Mouse (Mus musculus) C2C12 (cell line): Measurements from ENCODE around the gene Mertk. TPM values are rescaled to one million over a fixed set of nuclear protein-coding genes. Genes with fewer than 3 reads are reported as not detected.

Experiments
- H3K27me3 ChIP-seq: one replicate; pipeline ENCODE4 v1.6.1; 2011; ENCODE audit not compliant: control insufficient read depth, insufficient read depth, insufficient read length
- H3K36me3 ChIP-seq: one replicate; pipeline ENCODE4 v1.6.1; 2011; ENCODE audit not compliant: control insufficient read depth, insufficient read depth
- H3K4me3 ChIP-seq: one replicate; pipeline ENCODE4 v1.5.1; 2011; ENCODE audit warnings: mild to moderate bottlenecking, control low read depth; ENCODE audit not compliant: poor library complexity, insufficient read depth, severe bottlenecking
- H3K79me2 ChIP-seq: one replicate; pipeline ENCODE4 v1.6.1; 2011; ENCODE audit not compliant: control insufficient read depth, insufficient read depth
- H3K79me3 ChIP-seq: one replicate; pipeline ENCODE4 v1.6.1; 2011; ENCODE audit warnings: low read depth, control low read depth
- H3ac ChIP-seq: one replicate; pipeline ENCODE3; 2011; ENCODE audit warnings: low read depth; ENCODE audit not compliant: control insufficient read depth, insufficient read length
- CEBPB ChIP-seq: IDR thresholded peaks from one replicate; pipeline ENCODE4 v1.6.1; 2011; ENCODE audit warnings: low read depth, mild to moderate bottlenecking, control low read depth, moderate library complexity
- CTCF ChIP-seq: IDR thresholded peaks from one replicate; pipeline ENCODE4 v1.5.1; 2011; ENCODE audit not compliant: control insufficient read depth, insufficient read depth, insufficient read length
- FOSL1 ChIP-seq: IDR thresholded peaks from one replicate; pipeline ENCODE4 v1.8.0; 2011; ENCODE audit warnings: mild to moderate bottlenecking, low read length; ENCODE audit not compliant: poor library complexity, insufficient read depth, severe bottlenecking
- MAX ChIP-seq: IDR thresholded peaks from one replicate; pipeline ENCODE4 v1.6.1; 2011; ENCODE audit warnings: mild to moderate bottlenecking, control low read depth
- MYOD1 ChIP-seq: IDR thresholded peaks from one replicate; pipeline ENCODE4 v1.6.1; 2011; ENCODE audit warnings: low read depth; ENCODE audit not compliant: control insufficient read depth, insufficient read length
- MYOG ChIP-seq: IDR thresholded peaks from one replicate; pipeline ENCODE4 v1.6.1; 2011; ENCODE audit not compliant: control insufficient read depth, insufficient read length; ENCODE audit errors: extremely low read depth
- USF1 ChIP-seq: IDR thresholded peaks from one replicate; pipeline ENCODE4 v1.6.1; 2011; ENCODE audit warnings: low read depth, mild to moderate bottlenecking, control low read depth, moderate library complexity
- polyA plus RNA-seq: library from polyadenylated mRNA; unstranded; fragments of >200 nt; fragmentation: generic; extraction: Trizol; gene quantifications from one replicate; pipeline ENCODE4 v1.2.1, GENCODE M21; 2012; ENCODE audit warnings: missing spikeins

The Mertk gene
- polyA plus RNA-seq, 1 experiment: 4.0 TPM

GRCm38 (mm10) chr2:128726626-128727025 lies 27.9 kb downstream of the Mertk start:
- TF ChIP-seq MYOD1 (no peak), MYOG (no peak), MAX (no peak), CEBPB (no peak), FOSL1 (no peak), CTCF (no peak), USF1 (no peak)
- Histone ChIP-seq H3K79me2 (no peaks in the 10 kb centered on the region), H3K36me3 (no peaks in the 10 kb centered on the region), H3K4me3 (no peak overlapping the region), H3ac (no peak overlapping the region), H3K79me3 (no peaks in the 10 kb centered on the region), H3K27me3 (no peaks in the 10 kb centered on the region)

GRCm38 (mm10) chr2:128727552-128727951 lies 28.8 kb downstream of the Mertk start:
- TF ChIP-seq FOSL1 (no peak), MYOD1 (no peak), CEBPB (no peak), USF1 (no peak), MYOG (no peak), MAX (no peak), CTCF (no peak)
- Histone ChIP-seq H3K36me3 (no peaks in the 10 kb centered on the region), H3K79me2 (no peaks in the 10 kb centered on the region)

GRCm38 (mm10) chr2:128728066-128728465 lies 29.3 kb downstream of the Mertk start:
- TF ChIP-seq MAX: no peak
- no peak for TF ChIP-seq MYOD1
- TF ChIP-seq FOSL1: no peak
- no peak for TF ChIP-seq CEBPB
- no peak for TF ChIP-seq CTCF
- no peak for TF ChIP-seq MYOG
- no peaks in the 10 kb centered on the region for H3K27me3 ChIP-seq
- H3K79me2 ChIP-seq: no peaks in the 10 kb centered on the region
- H3ac ChIP-seq: no peak overlapping the region
- no peaks in the 10 kb centered on the region for H3K79me3 ChIP-seq
- no peaks in the 10 kb centered on the region for H3K36me3 ChIP-seq
- H3K4me3 ChIP-seq: no peak overlapping the region

More at GRCm38 (mm10) chr2:128727552-128727951, 28.8 kb downstream of the Mertk start:
- Histone ChIP-seq H3K27me3 (no peaks in the 10 kb centered on the region), H3K4me3 (no peak overlapping the region), H3ac (no peak overlapping the region), H3K79me3 (no peaks in the 10 kb centered on the region)

- H3K79me3 ChIP-seq: no peaks in the 10 kb centered on the region
- H3K36me3 ChIP-seq: peaks cover 3% of the 10 kb centered on the region
- no peaks in the 10 kb centered on the region for H3K27me3 ChIP-seq
- TF ChIP-seq MYOD1 (no peak), FOSL1 (no peak), CEBPB (no peak), MYOG (no peak), USF1 (no peak), CTCF (no peak), MAX (no peak)
- no peaks in the 10 kb centered on the region for H3K79me2 ChIP-seq
- no peak overlapping the region for H3ac ChIP-seq
- no peak overlapping the region for H3K4me3 ChIP-seq
Observed at GRCm38 (mm10) chr2:128729141-128729540, 30.4 kb downstream of the Mertk start.

GRCm38 (mm10) chr2:128731514-128731913 lies 32.8 kb downstream of the Mertk start:
- peaks cover 3% of the 10 kb centered on the region for H3K36me3 ChIP-seq
- H3K79me3 ChIP-seq: no peaks in the 10 kb centered on the region
- H3K4me3 ChIP-seq: no peak overlapping the region
- no peaks in the 10 kb centered on the region for H3K27me3 ChIP-seq
- TF ChIP-seq CEBPB (no peak), MYOG (no peak), FOSL1 (no peak), MAX (no peak), CTCF (no peak), USF1 (no peak), MYOD1 (no peak)
- H3K79me2 ChIP-seq: no peaks in the 10 kb centered on the region
- H3ac ChIP-seq: no peak overlapping the region

- no peak overlapping the region for H3ac ChIP-seq
- no peak overlapping the region for H3K4me3 ChIP-seq
- peaks cover 3% of the 10 kb centered on the region for H3K36me3 ChIP-seq
- no peaks in the 10 kb centered on the region for H3K79me2 ChIP-seq
- TF ChIP-seq FOSL1 (no peak), MYOG (no peak), MAX (no peak), MYOD1 (no peak), CTCF (no peak), USF1 (no peak), CEBPB (no peak)
- no peaks in the 10 kb centered on the region for H3K79me3 ChIP-seq
- H3K27me3 ChIP-seq: no peaks in the 10 kb centered on the region
Observed at GRCm38 (mm10) chr2:128731951-128732350, 33.2 kb downstream of the Mertk start.
